Mouse (Mus musculus) cerebellum, adult 11-12 months (tissue): ENCODE measurements around the gene Epop.

ENCODE experiments used
- DNase-seq: peaks from one replicate; pipeline ENCODE4 v3.0.0; 2022

Gene Epop

GRCm38 (mm10) chr11:97579088-97579857 lies 50.2 kb downstream of the Epop start:
- no peak for DNase-seq

GRCm38 (mm10) chr11:97578286-97578685 lies 51.2 kb downstream of the Epop start:
- DNase-seq = peak; percentile 66
